Mouse (Mus musculus) kidney, postnatal 0 days (tissue): ENCODE measurements around the gene Gm49383. TPM values are rescaled to one million over a fixed set of nuclear protein-coding genes. Genes with fewer than 3 reads are reported as not detected.

Experiments used
- ATAC-seq: fragments of 200-750 bp; cut with Nextera tagmentation; replicated peaks from 2 replicates; pipeline ENCODE4 v1.8.0; 2017; ENCODE audit warnings: low read depth, moderate number of reproducible peaks, moderate TSS enrichment, moderate library complexity; ENCODE audit not compliant: low FRiP score
- DNase-seq: peaks from one replicate; pipeline ENCODE4 v3.0.0-alpha.2; 2016; ENCODE audit warnings: low spot score
- H3K27ac ChIP-seq: fragments of 300-500 bp; sonication (generic); 2 replicates; pipeline ENCODE4 v1.5.1; 2014; ENCODE audit warnings: mild to moderate bottlenecking
- H3K27me3 ChIP-seq: fragments of 300-500 bp; sonication (generic); 2 replicates; pipeline ENCODE4 v1.6.1; 2014; ENCODE audit warnings: low read length, mixed read lengths; ENCODE audit not compliant: insufficient read depth
- H3K36me3 ChIP-seq: fragments of 300-500 bp; sonication (generic); 2 replicates; pipeline ENCODE4 v1.6.1; 2014; ENCODE audit warnings: low read length, mixed read lengths; ENCODE audit not compliant: insufficient read depth
- H3K4me1 ChIP-seq: fragments of 300-500 bp; sonication (generic); replicated peaks from 2 replicates; pipeline ENCODE4 v1.6.1; 2014; ENCODE audit warnings: antibody characterized with exemption, low read length, mixed read lengths; ENCODE audit not compliant: insufficient read depth
- H3K4me2 ChIP-seq: fragments of 300-500 bp; sonication (generic); 2 replicates; pipeline ENCODE4 v1.6.1; 2014; ENCODE audit warnings: mild to moderate bottlenecking, low read length, moderate library complexity, mixed read lengths
- H3K4me3 ChIP-seq: fragments of 300-500 bp; sonication (generic); replicated peaks from 2 replicates; pipeline ENCODE4 v1.5.1; 2014; ENCODE audit warnings: low read depth, low read length
- H3K9ac ChIP-seq: fragments of 300-500 bp; sonication (generic); 2 replicates; pipeline ENCODE4 v1.6.1; 2014; ENCODE audit warnings: low read depth, low read length
- H3K9me3 ChIP-seq: fragments of 300-500 bp; sonication (generic); replicated peaks from 2 replicates; pipeline ENCODE4 v1.6.1; 2016; ENCODE audit warnings: low read length, inconsistent platforms, mixed read lengths
- CTCF ChIP-seq: IDR thresholded peaks from 2 replicates; pipeline ENCODE4 v1.5.1; 2016; ENCODE audit warnings: antibody characterized with exemption, low read depth, mild to moderate bottlenecking, moderate library complexity
- WGBS: fragments of 180-500 bp; shearing (Covaris S2); extraction: QIAGEN DNeasy Blood & Tissue Kit; methylation state at CpG from one replicate; pipeline ENCODE4 v1.1.7; 2014; 5-methylcytosine and 5-hydroxymethylcytosine counted together
- microRNA-seq: library from miRNA; unstranded; fragments of <30 nt; microRNA quantifications from one replicate; pipeline ENCODE4, GENCODE M21; 2016
- polyA plus RNA-seq: library from polyadenylated mRNA; unstranded; fragments of >200 nt; fragmentation: Nextera tagmentation; extraction: Ambion mirVana; gene quantifications from 2 replicates; pipeline ENCODE4 v1.2.1, GENCODE M21; 2015

Gene Gm49383
- polyA plus RNA-seq, 1 experiment from 2014 or later, result 15.2 TPM

DNA sequence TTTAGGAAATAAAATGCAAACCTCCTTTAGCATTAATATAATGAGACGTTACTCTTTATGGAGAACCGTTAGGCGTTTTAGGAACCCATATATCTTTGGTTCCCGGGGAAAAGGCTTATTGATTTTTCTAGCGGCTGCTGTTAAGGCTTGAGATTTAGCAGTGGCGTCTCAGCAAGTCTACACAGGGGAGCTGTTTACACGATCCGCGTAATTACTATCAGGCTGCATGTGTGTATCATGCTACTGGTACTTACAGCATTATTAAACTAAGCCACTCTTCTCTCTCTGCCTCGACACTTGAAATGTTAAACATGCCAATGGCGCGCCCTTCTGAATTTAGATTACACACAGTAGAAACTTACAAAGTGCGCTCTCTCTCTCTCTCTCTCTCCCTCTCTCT, 46.9 kb downstream of the Gm49383 start:
- Histone ChIP-seq H3K9ac (no peak overlapping the region), H3K4me3 (no peak overlapping the region), H3K27me3 (no peaks in the 10 kb centered on the region), H3K4me1 (no peaks in the 10 kb centered on the region), H3K27ac (no peak overlapping the region), H3K4me2 (no peak overlapping the region), H3K9me3 (no peaks in the 10 kb centered on the region), H3K36me3 (no peaks in the 10 kb centered on the region)
- DNase-seq (no peak), ATAC-seq (no peak)
- 85% methylated on average over 13 of the region's 13 CpGs for WGBS
- TF ChIP-seq CTCF, result no peak

- H3K4me3 ChIP-seq, result no peak overlapping the region
- H3K27me3 ChIP-seq, result no peaks in the 10 kb centered on the region
- 98% methylated on average over 5 of the region's 5 CpGs for WGBS
- H3K4me2 ChIP-seq, result no peak overlapping the region
- DNase-seq (no peak), ATAC-seq (no peak)
- H3K4me1 ChIP-seq, result no peaks in the 10 kb centered on the region
- H3K36me3 ChIP-seq, result no peaks in the 10 kb centered on the region
- H3K9ac ChIP-seq, result no peak overlapping the region
- H3K9me3 ChIP-seq, result no peaks in the 10 kb centered on the region
- no peak overlapping the region for H3K27ac ChIP-seq
- no peak for TF ChIP-seq CTCF
Observed at GRCm38 (mm10) chr12:69147166-69147735, 49.7 kb downstream of the Gm49383 start.

DNA sequence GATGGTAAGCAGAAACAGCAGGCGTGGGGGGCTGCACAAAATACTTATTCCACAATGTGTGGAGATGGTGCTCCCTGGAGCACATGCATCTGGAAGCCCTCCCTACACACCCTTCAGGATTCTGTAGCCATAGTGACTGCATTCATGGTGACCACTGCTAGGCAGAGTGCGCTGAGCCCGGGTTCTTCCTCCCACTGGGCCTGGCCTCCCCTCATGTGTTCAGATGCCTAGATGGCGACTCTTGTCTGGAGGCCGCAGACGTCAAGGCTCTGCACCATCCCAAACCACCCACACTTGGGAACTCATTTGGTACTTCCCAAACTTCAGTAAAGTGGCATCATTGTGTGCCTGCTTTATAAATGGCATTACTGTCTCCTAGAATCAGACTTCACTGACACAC, 53.4 kb downstream of the Gm49383 start:
- H3K9ac ChIP-seq, result no peak overlapping the region
- H3K4me1 ChIP-seq, result no peaks in the 10 kb centered on the region
- H3K27me3 ChIP-seq, result no peaks in the 10 kb centered on the region
- H3K36me3 ChIP-seq, result no peaks in the 10 kb centered on the region
- ATAC-seq (no peak), DNase-seq (no peak)
- no peak overlapping the region for H3K4me3 ChIP-seq
- no peak overlapping the region for H3K4me2 ChIP-seq
- no peak for TF ChIP-seq CTCF
- no peak overlapping the region for H3K27ac ChIP-seq
- WGBS, result 88% methylated on average over 6 of the region's 6 CpGs
- H3K9me3 ChIP-seq, result no peaks in the 10 kb centered on the region

GRCm38 (mm10) chr12:69139841-69140240, 57.1 kb downstream of the Gm49383 start:
- no peak overlapping the region for H3K4me2 ChIP-seq
- 89% methylated on average over 7 of the region's 7 CpGs for WGBS
- ATAC-seq (peak; percentile 46; the same call in 1 of the 2 replicates), DNase-seq (no peak)
- H3K9me3 ChIP-seq, result no peaks in the 10 kb centered on the region
- H3K9ac ChIP-seq, result no peak overlapping the region
- no peaks in the 10 kb centered on the region for H3K4me1 ChIP-seq
- TF ChIP-seq CTCF, result no peak
- H3K4me3 ChIP-seq, result no peak overlapping the region
- H3K36me3 ChIP-seq, result no peaks in the 10 kb centered on the region
- no peak overlapping the region for H3K27ac ChIP-seq
- no peaks in the 10 kb centered on the region for H3K27me3 ChIP-seq

DNA sequence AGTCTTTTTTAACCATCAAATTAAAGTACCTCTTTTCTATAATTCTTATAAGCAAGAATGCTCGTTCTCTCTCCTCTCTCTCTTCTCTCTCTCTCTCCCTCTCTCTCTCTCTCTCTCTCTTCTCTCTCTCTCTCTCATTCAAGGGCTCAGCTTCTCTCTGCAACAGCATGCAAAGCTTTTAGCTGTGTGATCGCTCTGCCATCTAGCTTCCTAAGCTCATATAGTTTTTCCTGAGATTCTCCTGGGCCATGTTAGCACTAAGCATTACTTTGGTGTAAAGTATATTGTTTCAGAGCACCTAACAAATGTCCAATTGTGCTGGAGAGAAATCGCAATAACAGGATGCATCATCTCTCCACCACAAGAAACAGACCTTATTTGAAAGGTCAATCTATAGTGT, 57.7 kb downstream of the Gm49383 start:
- no peaks in the 10 kb centered on the region for H3K27me3 ChIP-seq
- no peak overlapping the region for H3K4me3 ChIP-seq
- 82% methylated on average over 3 of the region's 3 CpGs for WGBS
- DNase-seq (no peak), ATAC-seq (no peak)
- H3K4me1 ChIP-seq, result no peaks in the 10 kb centered on the region
- no peak overlapping the region for H3K4me2 ChIP-seq
- no peak overlapping the region for H3K9ac ChIP-seq
- H3K9me3 ChIP-seq, result no peaks in the 10 kb centered on the region
- H3K27ac ChIP-seq, result no peak overlapping the region
- no peak for TF ChIP-seq CTCF
- no peaks in the 10 kb centered on the region for H3K36me3 ChIP-seq

Small RNA genes lying within 50 kb of the gene (microRNA-seq; reads per million reads assigned to microRNA genes)
- gene Gm47287 (not detected), gene Gm47295 (not detected)

Other genes starting within 250 kb of the Gm49383 start
- gene Rps29, start 37.9 kb downstream of the Gm49383 start, polyA plus RNA-seq, result 2,047 and 2,435 TPM in 2 replicates
- gene Lrr1, start 28.3 kb downstream of the Gm49383 start, polyA plus RNA-seq, result 10.7 and 11.5 TPM in 2 replicates
- 734 and 768 TPM in 2 replicates for gene Rpl36al, start 13.0 kb downstream of the Gm49383 start, polyA plus RNA-seq
- gene Mgat2, start 12.9 kb downstream of the Gm49383 start, polyA plus RNA-seq, result 70.0 and 81.5 TPM in 2 replicates
- 7.4 and 7.5 TPM in 2 replicates for gene Dnaaf2, start 1.3 kb upstream of the Gm49383 start, polyA plus RNA-seq
- gene Gm49384, start 7.2 kb upstream of the Gm49383 start, polyA plus RNA-seq, result 17.1 and 19.2 TPM in 2 replicates
- gene Pole2, start 31.1 kb upstream of the Gm49383 start, polyA plus RNA-seq, result 15.3 and 17.7 TPM in 2 replicates
- 14.5 and 15.8 TPM in 2 replicates for gene Klhdc1, start 44.1 kb upstream of the Gm49383 start, polyA plus RNA-seq
- gene Klhdc2, start 99.6 kb upstream of the Gm49383 start, polyA plus RNA-seq, result 132 and 141 TPM in 2 replicates
- 66.8 and 69.9 TPM in 2 replicates for gene Nemf, start 160.1 kb upstream of the Gm49383 start, polyA plus RNA-seq
- gene Arf6, start 175.0 kb upstream of the Gm49383 start, polyA plus RNA-seq, result 56.2 and 70.7 TPM in 2 replicates
- gene Gm9887, start 175.4 kb upstream of the Gm49383 start, polyA plus RNA-seq, result 1.3 and 3.2 TPM in 2 replicates